28 mouse cellular contexts compared by ENCODE assay signal in genomic region chr11:64273214-64273613, GRCm38 (mm10).
DNase-seq lines count a peak whose midpoint lies in the region; ATAC-seq and TF ChIP-seq lines count a peak whose summit lies in the region.
"Had no signal": no experiment of that assay in that cellular context is flagged by ENCODE, and none has a peak within 500 bp of the region (broad histone marks: within the 10 kb centered on the region; RNA-seq: fewer than 3 reads in every experiment).

No protein-coding gene starts in this region.

- no peaks in the 10 kb centered on the region for H3K9me3 ChIP-seq in heart, embryonic 12.5 days (replicated peaks)
- no peaks in the 10 kb centered on the region for H3K9me3 ChIP-seq in heart, embryonic 11.5 days (replicated peaks; ENCODE audit: control insufficient read depth, low read length)
- H3K9me3 ChIP-seq in lung, embryonic 14.5 days (ENCODE audit: low read depth, low read length) = no peaks in the 10 kb centered on the region
- H3K9me3 ChIP-seq in stomach, postnatal 0 days (ENCODE audit: control insufficient read depth, low read length) = no peaks in the 10 kb centered on the region
- H3K9me3 ChIP-seq: embryonic facial prominence, embryonic 13.5 days; forebrain, embryonic 10.5 days; forebrain, embryonic 15.5 days; midbrain, embryonic 10.5 days; midbrain, embryonic 15.5 days; neural tube, embryonic 15.5 days had no signal

- no peak overlapping the region for H3K9ac ChIP-seq in heart, embryonic 12.5 days
- H3K9ac ChIP-seq in heart, embryonic 11.5 days (ENCODE audit: low read depth, low read length) = no peak overlapping the region
- H3K9ac ChIP-seq in lung, embryonic 14.5 days = no peak overlapping the region
- H3K9ac ChIP-seq in stomach, postnatal 0 days (ENCODE audit: low read length) = no peak overlapping the region
- H3K9ac ChIP-seq: embryonic facial prominence, embryonic 13.5 days; forebrain, embryonic 15.5 days; hindbrain, embryonic 14.5 days; midbrain, embryonic 15.5 days; neural tube, embryonic 15.5 days had no signal

- H3K4me3 ChIP-seq in heart, embryonic 12.5 days = no peak overlapping the region
- no peak overlapping the region for H3K4me3 ChIP-seq in heart, embryonic 11.5 days (ENCODE audit: low read depth, low read length)
- H3K4me3 ChIP-seq in lung, embryonic 14.5 days (ENCODE audit: low read depth, low read length) = no peak overlapping the region
- H3K4me3 ChIP-seq in stomach, postnatal 0 days (ENCODE audit: low read depth, low read length) = no peak overlapping the region
- H3K4me3 ChIP-seq: embryonic facial prominence, embryonic 13.5 days; forebrain, embryonic 10.5 days; forebrain, embryonic 15.5 days; midbrain, embryonic 10.5 days; midbrain, embryonic 15.5 days; neural tube, embryonic 15.5 days had no signal

- no peak overlapping the region for H3K27ac ChIP-seq in heart, embryonic 12.5 days (ENCODE audit: poor library complexity, severe bottlenecking)
- no peak overlapping the region for H3K27ac ChIP-seq in heart, embryonic 11.5 days (ENCODE audit: low read depth, low read length)
- no peak overlapping the region for H3K27ac ChIP-seq in lung, embryonic 14.5 days (ENCODE audit: low read depth)
- H3K27ac ChIP-seq in stomach, postnatal 0 days (replicated peaks) = no peak overlapping the region
- H3K27ac ChIP-seq: embryonic facial prominence, embryonic 13.5 days; forebrain, embryonic 10.5 days; forebrain, embryonic 15.5 days; hindbrain, embryonic 14.5 days; midbrain, embryonic 10.5 days; midbrain, embryonic 15.5 days; neural tube, embryonic 15.5 days had no signal

- no peak for TF ChIP-seq CTCF in lung, embryonic 14.5 days (IDR thresholded peaks at IDR 0.05; ENCODE audit: low read depth)
- no peak for TF ChIP-seq CTCF in stomach, postnatal 0 days (IDR thresholded peaks at IDR 0.05; ENCODE audit: low read depth)

- peak; percentile 36; the same call in 1 of the 2 replicates for ATAC-seq in heart, embryonic 12.5 days (ENCODE audit: insufficient number of reproducible peaks, low FRiP score)
- ATAC-seq in heart, embryonic 11.5 days (replicated peaks; ENCODE audit: insufficient number of reproducible peaks, low FRiP score, low TSS enrichment) = no peak
- ATAC-seq in lung, embryonic 14.5 days (ENCODE audit: insufficient read depth) = no peak
- 0 out of 2 replicates have a peak, but pooled peaks have one; percentile 40 for ATAC-seq in stomach, postnatal 0 days (ENCODE audit: low FRiP score, low TSS enrichment)
- ATAC-seq: CD4-positive, CD25-positive, alpha-beta regulatory T cell, adult 4 months; forebrain, embryonic 15.5 days; intestine, postnatal 0 days; midbrain, embryonic 15.5 days had no signal

- no peaks in the 10 kb centered on the region for H3K27me3 ChIP-seq in heart, embryonic 12.5 days (replicated peaks)
- H3K27me3 ChIP-seq in heart, embryonic 11.5 days (ENCODE audit: control insufficient read depth, insufficient read depth, low read length) = no peaks in the 10 kb centered on the region
- no peaks in the 10 kb centered on the region for H3K27me3 ChIP-seq in lung, embryonic 14.5 days (ENCODE audit: insufficient read depth, low read length)
- no peaks in the 10 kb centered on the region for H3K27me3 ChIP-seq in stomach, postnatal 0 days (ENCODE audit: control insufficient read depth, insufficient read depth, low read length)
- H3K27me3 ChIP-seq: embryonic facial prominence, embryonic 13.5 days; forebrain, embryonic 15.5 days; midbrain, embryonic 15.5 days; neural tube, embryonic 15.5 days had no signal

- no peak overlapping the region for H3K4me2 ChIP-seq in heart, embryonic 12.5 days
- H3K4me2 ChIP-seq in heart, embryonic 11.5 days = no peak overlapping the region
- H3K4me2 ChIP-seq in lung, embryonic 14.5 days = no peak overlapping the region
- H3K4me2 ChIP-seq in stomach, postnatal 0 days (replicated peaks; ENCODE audit: low read depth) = no peak overlapping the region
- H3K4me2 ChIP-seq: embryonic facial prominence, embryonic 13.5 days; forebrain, embryonic 15.5 days; hindbrain, embryonic 14.5 days; midbrain, embryonic 15.5 days; neural tube, embryonic 15.5 days had no signal

- no peaks in the 10 kb centered on the region for H3K36me3 ChIP-seq in heart, embryonic 12.5 days
- H3K36me3 ChIP-seq in heart, embryonic 11.5 days (ENCODE audit: control insufficient read depth, insufficient read depth, low read length) = no peaks in the 10 kb centered on the region
- no peaks in the 10 kb centered on the region for H3K36me3 ChIP-seq in lung, embryonic 14.5 days (ENCODE audit: insufficient read depth)
- H3K36me3 ChIP-seq in stomach, postnatal 0 days (ENCODE audit: control insufficient read depth, insufficient read depth, low read length) = no peaks in the 10 kb centered on the region
- H3K36me3 ChIP-seq: embryonic facial prominence, embryonic 13.5 days; forebrain, embryonic 10.5 days; forebrain, embryonic 15.5 days; midbrain, embryonic 10.5 days; midbrain, embryonic 15.5 days; neural tube, embryonic 15.5 days had no signal

- DNase-seq in lung, embryonic 14.5 days = peak; percentile 27
- no peak for DNase-seq in lung, postnatal 10 days
- DNase-seq in 416B (ENCODE audit: low read depth) = peak; percentile 2
- DNase-seq in stomach, postnatal 0 days (ENCODE audit: low spot score) = no peak
- no peak for DNase-seq in spleen, adult 18-20 months
- DNase-seq: adrenal gland, postnatal 25 days; cerebellum, adult 11-12 months; cerebellum, adult 9-11 months; gastrocnemius, postnatal 25 days; heart, postnatal 36 days; kidney, adult 9 months; kidney, postnatal 14 days; liver; retina, postnatal 1 day; right cerebral cortex, postnatal 14 days; thymus, adult 18-20 months; thymus, postnatal 25 days had no signal

- TF ChIP-seq EP300 in stomach, postnatal 0 days (optimal IDR thresholded peaks at IDR 0.05) = no peak

- 57% methylated on average over 3 of the region's 3 CpGs for WGBS in heart, embryonic 12.5 days
- WGBS in heart, embryonic 11.5 days (ENCODE audit: insufficient replicate concordance) = 58% methylated on average over 3 of the region's 3 CpGs
- WGBS in lung, embryonic 14.5 days = 61% methylated on average over 3 of the region's 3 CpGs
- 69% methylated on average over 3 of the region's 3 CpGs for WGBS in stomach, postnatal 0 days

- 0 out of 2 replicates have a peak, but pooled peaks cover 2% of the 10 kb centered on the region for H3K4me1 ChIP-seq in heart, embryonic 12.5 days (replicated peaks)
- no peaks in the 10 kb centered on the region; the same call in 1 of the 2 replicates for H3K4me1 ChIP-seq in heart, embryonic 11.5 days (ENCODE audit: control insufficient read depth, insufficient read depth, low read length)
- H3K4me1 ChIP-seq in lung, embryonic 14.5 days (ENCODE audit: insufficient read depth) = 0 out of 2 replicates have a peak, but pooled peaks cover 3% of the 10 kb centered on the region
- no peaks in the 10 kb centered on the region for H3K4me1 ChIP-seq in stomach, postnatal 0 days (replicated peaks; ENCODE audit: control insufficient read depth, insufficient read depth)
- H3K4me1 ChIP-seq: embryonic facial prominence, embryonic 13.5 days; midbrain, embryonic 15.5 days had no signal

Comparison
In these comparisons a context has a peak if more than half of its experiments do, and no peak if none do; other contexts are left out.
1. ATAC-seq: peak in heart, embryonic 12.5 days (single experiment) and stomach, postnatal 0 days (single experiment); none in heart, embryonic 11.5 days (single experiment) and lung, embryonic 14.5 days (single experiment).
2. DNase-seq: peak in lung, embryonic 14.5 days (single experiment) and 416B (single experiment); none in lung, postnatal 10 days (single experiment), stomach, postnatal 0 days (single experiment) and spleen, adult 18-20 months (0 of 2).